Mouse (Mus musculus) spleen, postnatal 14 days (tissue): ENCODE results near the gene Galntl5.
"Not testable (repeated sequence)": the region's sequence is repeated elsewhere in the genome, so short reads cannot be mapped to it uniquely, and the experiment has no call there.

ENCODE experiments used
- DNase-seq, 2 experiments: peaks; one replicate each; pipeline ENCODE4 v3.0.0; 2021 to 2022; ENCODE audit warnings: low spot score in 2 of 2

The Galntl5 gene

GRCm38 (mm10) chr5:25190521-25190920, 9.3 kb downstream of the Galntl5 start:
- no peak for DNase-seq

GRCm38 (mm10) chr5:25211872-25212271, 30.6 kb downstream of the Galntl5 start:
- no peak for DNase-seq

GRCm38 (mm10) chr5:25213216-25213615, 32.0 kb downstream of the Galntl5 start:
- not testable (repeated sequence) for DNase-seq

- no peak for DNase-seq
Measured at GRCm38 (mm10) chr5:25215006-25215405, 33.7 kb downstream of the Galntl5 start.

GRCm38 (mm10) chr5:25221604-25222003, 40.3 kb downstream of the Galntl5 start, which contains the start of gene Galnt11:
Galnt11 (plus strand) TSS chr5:25221904.
- no peak for DNase-seq

GRCm38 (mm10) chr5:25222752-25223702, 41.8 kb downstream of the Galntl5 start, which contains the start of gene E130116L18Rik:
E130116L18Rik (minus strand) TSS chr5:25223153.
- DNase-seq = peak; percentile 59 to 76

GRCm38 (mm10) chr5:25224377-25224776, 43.1 kb downstream of the Galntl5 start:
- not testable (repeated sequence) for DNase-seq

GRCm38 (mm10) chr5:25243101-25243500, 61.8 kb downstream of the Galntl5 start:
- DNase-seq = no peak

- no peak for DNase-seq
Measured at GRCm38 (mm10) chr5:25245806-25246472, 64.7 kb downstream of the Galntl5 start.

GRCm38 (mm10) chr5:25246473-25246865, 65.2 kb downstream of the Galntl5 start:
- no peak for DNase-seq

- no peak for DNase-seq
Measured at GRCm38 (mm10) chr5:25247036-25247435, 65.8 kb downstream of the Galntl5 start.

- DNase-seq = no peak
Measured at GRCm38 (mm10) chr5:25252423-25252822, 71.2 kb downstream of the Galntl5 start.

- no peak for DNase-seq
Measured at GRCm38 (mm10) chr5:25252825-25253544, 71.7 kb downstream of the Galntl5 start.

- DNase-seq = no peak
Measured at GRCm38 (mm10) chr5:25254491-25254890, 73.2 kb downstream of the Galntl5 start.

GRCm38 (mm10) chr5:25256686-25257085, 75.4 kb downstream of the Galntl5 start:
- no peak for DNase-seq

- DNase-seq = no peak
Measured at GRCm38 (mm10) chr5:25261452-25261851, 80.2 kb downstream of the Galntl5 start.

- no peak for DNase-seq
Measured at GRCm38 (mm10) chr5:25262266-25262665, 81.0 kb downstream of the Galntl5 start.

GRCm38 (mm10) chr5:25268258-25268888, 87.1 kb downstream of the Galntl5 start:
- DNase-seq = no peak
